Mouse (Mus musculus): ENCODE results near the gene Gsdma2.
A peak's percentile ranks its signal among the peaks of the same experiment; 100 is the strongest.

DNA sequence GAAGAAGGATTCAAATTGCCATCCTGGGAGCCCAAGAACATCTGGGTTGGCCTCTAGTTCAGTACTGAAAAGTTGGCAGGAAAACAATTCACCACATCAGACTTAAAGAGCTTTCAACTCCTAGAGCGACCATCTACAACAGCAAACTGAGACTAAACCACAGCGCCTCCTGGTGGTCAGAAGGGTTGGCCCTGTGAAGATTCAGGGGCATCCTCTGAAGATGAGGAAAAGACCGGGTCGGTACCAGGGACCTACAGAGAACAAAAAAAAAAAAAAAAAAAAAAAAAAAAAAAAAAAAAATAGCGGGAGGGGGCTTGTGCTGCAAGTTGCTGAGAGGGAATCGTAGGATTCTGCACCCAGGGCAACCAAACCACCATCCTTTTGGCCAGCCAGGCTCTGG lies 49.2 kb upstream of the Gsdma2 start:
- TF ChIP-seq POLR2A (IDR thresholded peaks at IDR 0.05; ENCODE audit: control insufficient read depth, low read depth, low read length) (no peak), CTCF (IDR thresholded peaks at IDR 0.05; ENCODE audit: control insufficient read depth, insufficient read depth, insufficient replicate concordance, low read depth, low read length) (peak; percentile 77)
